Mouse (Mus musculus) urinary bladder, postnatal 4 days (tissue): ENCODE results near the gene Metrnl.
"Not testable (repeated sequence)": the region's sequence is repeated elsewhere in the genome, so short reads cannot be mapped to it uniquely, and the experiment has no call there.

Source experiments
- DNase-seq, 2 experiments: peaks; one replicate each; pipeline ENCODE4 v3.0.0; 2021 to 2022; ENCODE audit warnings: low spot score in 2 of 2

Metrnl gene

DNA sequence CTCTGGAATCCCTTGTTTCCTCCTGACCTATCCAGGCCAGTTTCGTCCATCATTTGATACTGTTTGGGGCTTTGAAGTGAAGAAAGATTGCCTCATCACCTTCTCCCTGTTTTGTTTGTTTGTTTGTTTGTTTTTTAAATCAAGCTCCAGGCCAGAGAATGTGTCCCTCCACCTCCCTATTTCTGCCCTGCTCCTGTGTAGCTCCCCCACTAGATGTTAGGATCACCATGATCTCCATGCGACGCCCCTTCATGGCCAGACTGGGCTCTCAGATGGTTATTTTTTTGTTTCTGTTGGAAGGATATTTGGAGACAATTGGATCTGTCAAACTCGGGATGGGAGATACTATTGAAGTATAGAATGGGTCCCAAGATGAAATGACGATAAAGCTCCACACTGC is at the start of gene Metrnl:
Gene Metrnl (plus strand): TSS at position 301 of the 400 bp plus-strand sequence.
- no peak for DNase-seq

GRCm38 (mm10) chr11:121651556-121651955 is 49.8 kb upstream of the Metrnl start:
- no peak for DNase-seq

DNA sequence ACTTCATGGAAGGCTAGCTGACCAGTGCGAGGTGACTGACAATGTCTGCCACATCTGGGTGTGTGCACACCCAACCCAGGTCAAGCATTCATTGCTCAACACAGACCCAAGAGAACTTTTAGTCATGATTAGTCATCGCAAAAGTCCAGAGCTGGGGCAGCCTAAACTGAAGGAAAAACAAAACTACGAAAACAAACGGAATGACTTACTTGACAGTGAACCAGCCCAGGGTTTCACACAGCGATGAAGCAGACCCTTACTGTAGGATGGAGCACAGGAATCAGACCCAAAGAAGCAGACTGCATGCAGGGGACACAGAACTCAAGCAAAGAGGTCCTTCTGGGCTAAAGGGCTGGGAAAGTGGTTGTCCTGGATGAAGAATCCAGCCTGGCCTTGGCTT is 49.4 kb upstream of the Metrnl start:
- no peak for DNase-seq

GRCm38 (mm10) chr11:121652547-121653305 is 48.6 kb upstream of the Metrnl start:
- peak in 1 of 2 experiments; percentile 73 for DNase-seq

DNA sequence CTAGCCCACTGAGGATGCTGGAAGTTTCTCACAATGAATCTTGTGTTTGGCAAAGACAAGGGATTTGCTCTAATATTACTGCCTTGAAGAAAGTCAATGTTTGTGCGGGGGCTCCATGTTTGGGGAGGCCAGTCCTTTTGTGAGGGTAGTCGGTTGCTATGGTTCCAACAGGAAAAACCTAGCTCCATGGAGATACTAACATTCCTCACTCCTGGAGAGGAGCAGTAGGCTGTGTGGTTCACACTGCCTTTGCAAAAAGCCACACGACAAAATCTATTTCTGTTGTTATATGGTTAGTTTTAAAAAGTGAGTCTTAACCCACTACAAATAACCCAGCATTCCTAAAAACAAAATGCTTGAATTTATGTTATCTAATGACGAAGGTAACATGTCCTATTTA is 47.7 kb upstream of the Metrnl start:
- no peak for DNase-seq

GRCm38 (mm10) chr11:121654406-121654945 is 46.9 kb upstream of the Metrnl start:
- no peak for DNase-seq

- no peak for DNase-seq
Observed at GRCm38 (mm10) chr11:121655166-121655806, 46.1 kb upstream of the Metrnl start.

DNA sequence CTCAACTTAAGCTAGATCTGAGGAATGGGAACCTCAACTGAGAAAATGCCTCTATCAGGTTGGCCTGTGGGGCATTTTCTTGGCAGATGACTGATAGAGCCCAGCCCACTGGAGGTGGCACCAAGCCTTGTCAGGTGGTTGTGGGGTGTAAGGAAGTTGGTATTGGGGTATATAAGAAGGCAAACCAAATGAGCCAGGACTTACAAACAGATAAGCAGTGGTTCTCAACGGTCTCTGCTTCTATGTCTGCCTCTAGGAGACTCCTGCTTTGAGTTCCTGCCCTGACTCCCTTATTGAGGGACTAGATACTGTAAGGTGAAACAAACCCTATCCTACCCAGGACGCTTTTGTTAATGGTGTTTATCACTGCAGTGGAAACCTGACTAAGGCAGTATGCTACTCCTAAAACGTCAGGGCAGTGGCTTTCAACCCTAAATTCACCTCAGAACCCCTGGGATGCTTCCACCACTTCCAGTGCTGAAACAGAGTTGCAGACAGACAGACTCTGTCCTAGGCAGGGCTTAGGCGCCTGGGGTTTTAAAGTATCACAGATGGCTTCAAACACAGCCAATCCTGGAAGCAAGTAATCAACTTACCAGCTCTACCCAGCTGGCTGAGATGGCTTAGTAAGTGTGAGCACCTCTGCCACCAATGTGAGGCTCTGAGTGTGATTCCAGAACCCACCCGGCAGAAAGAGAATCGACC is 45.4 kb upstream of the Metrnl start:
- DNase-seq: no peak

DNA sequence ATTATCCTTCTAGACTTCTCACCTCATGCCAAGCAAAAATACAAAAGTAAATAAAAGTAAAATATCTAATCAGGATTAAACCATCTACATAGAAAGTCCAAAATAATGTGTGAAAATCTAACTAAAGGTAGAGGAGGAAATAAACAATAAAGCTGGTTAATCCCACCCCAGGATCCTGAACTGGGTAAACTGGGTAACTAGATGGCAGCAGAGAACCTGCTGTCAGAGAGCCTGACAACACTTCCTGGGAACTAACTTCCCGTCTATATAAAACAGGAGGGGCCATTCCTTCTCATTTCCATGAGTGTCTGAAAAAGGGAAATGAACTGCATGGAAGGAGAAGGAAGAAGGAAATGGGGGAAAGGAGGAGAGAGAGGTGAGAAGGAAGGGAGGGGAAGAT is 43.2 kb upstream of the Metrnl start:
- no peak for DNase-seq

- DNase-seq: not testable (repeated sequence)
Observed at GRCm38 (mm10) chr11:121660604-121661003, 40.7 kb upstream of the Metrnl start.

DNA sequence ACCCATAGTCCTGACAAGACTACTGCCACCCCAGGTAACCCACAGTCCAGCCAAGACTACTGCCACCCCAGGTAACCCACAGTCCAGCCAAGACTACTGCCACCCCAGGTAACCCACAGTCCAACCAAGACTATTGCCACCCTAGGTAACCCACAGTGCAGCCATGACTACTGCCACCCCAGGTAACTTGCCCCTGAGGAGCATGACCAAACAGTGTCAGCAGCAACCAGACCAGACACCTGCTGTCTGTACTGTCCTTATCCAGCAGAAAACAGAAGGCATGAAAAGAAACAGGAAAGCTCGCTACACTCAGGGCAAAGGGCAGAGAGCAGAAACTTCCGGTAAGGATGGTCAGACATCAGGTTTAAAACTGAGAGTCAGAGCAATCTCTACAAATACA is 40.2 kb upstream of the Metrnl start:
- DNase-seq: no peak

DNA sequence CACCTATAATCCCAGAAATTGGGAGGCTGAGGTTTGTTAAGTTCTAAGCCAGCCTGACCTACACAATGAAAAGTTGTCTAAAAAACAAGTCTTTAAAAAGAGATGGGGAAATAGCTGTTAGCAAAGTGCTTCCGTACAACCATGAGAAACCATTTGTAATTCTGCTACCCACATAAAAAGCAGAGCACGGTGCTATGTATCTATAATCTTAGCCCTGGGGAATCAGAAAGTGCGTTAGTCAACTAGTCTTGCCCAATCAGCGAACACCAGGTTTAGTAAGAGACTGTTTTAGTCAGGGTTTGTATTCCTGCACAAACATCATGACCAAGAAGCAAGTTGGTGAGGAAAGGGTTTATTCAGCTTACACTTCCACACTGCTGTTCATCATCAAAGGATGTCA is 33.8 kb upstream of the Metrnl start:
- DNase-seq: no peak

- DNase-seq: no peak
Observed at GRCm38 (mm10) chr11:121668776-121669175, 32.6 kb upstream of the Metrnl start.

- no peak for DNase-seq
Observed at GRCm38 (mm10) chr11:121670926-121671325, 30.4 kb upstream of the Metrnl start.

GRCm38 (mm10) chr11:121672312-121672989 is 28.9 kb upstream of the Metrnl start:
- no peak for DNase-seq

DNA sequence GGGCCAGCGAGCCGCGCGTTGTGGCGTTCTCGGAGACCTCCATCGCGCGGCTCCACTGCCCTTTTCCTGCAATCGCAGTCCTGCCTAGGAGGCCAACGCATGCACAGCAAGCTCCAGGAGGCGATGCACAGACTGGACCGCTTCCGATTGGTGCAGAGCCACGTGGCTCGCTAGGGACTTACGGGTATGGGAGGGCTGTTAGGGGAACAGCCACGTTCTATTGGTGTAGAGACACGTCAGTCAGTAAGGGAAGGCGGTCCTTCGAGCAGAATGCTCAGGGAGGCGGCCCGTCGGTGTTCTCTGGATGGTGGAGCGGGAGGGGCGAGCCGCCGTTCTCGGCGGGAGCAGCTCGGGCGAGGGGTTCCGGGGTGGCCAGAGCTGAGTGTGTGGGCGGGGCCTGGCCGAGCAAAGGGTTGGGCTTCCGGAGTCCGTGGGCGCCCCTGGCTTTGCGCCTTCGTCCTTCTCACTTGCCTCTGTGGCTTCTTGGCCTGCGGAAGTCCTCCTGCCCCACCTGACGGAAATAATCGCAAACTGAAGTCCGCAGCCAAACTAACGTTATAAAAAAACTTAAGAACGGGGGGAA is 28.3 kb upstream of the Metrnl start, which contains the start of gene B3gntl1:
Gene B3gntl1 (minus strand): TSS at position 164 of the 583 bp plus-strand sequence.
- DNase-seq: peak; percentile 99

GRCm38 (mm10) chr11:121673629-121674028 is 27.7 kb upstream of the Metrnl start:
- no peak for DNase-seq

DNA sequence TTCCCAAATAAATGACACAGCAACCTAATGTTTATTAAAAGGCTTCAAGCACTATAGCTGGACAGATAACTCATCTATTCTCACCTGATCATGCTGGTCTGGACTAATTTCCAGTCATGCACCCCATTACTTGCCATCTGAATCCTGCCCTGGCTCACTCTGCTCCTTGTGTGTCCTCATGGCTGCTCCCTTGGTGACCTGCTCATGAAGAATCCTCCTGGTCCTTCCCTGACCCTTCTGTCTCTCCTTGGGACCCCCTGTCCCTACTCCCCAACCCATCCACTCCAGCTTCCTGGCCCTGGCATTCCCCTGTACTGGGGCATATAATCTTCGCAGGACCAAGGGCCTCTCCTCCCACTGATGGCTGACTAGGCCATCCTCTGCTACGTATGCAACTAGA is 24.5 kb upstream of the Metrnl start:
- DNase-seq: no peak

DNA sequence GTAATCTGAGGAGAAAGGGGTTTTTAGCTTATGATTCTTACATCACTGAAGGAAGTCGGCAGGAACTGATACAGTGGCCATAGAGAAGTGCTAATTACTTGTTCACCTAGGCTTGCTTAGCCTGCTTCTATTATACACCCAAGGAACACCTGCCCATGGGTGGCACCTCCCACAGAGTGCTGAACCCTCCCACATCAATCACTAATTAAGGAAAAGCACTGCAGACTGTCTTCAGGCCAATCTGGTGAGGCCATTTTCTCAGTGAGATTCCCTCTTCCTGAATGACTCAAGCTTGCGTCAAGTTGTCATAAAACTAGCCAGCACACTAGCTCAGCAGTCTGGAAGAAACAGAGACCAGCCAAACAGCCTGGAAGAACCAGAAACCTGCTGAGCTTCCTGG is 21.8 kb upstream of the Metrnl start:
- DNase-seq: no peak

- no peak for DNase-seq
Observed at GRCm38 (mm10) chr11:121680750-121681149, 20.6 kb upstream of the Metrnl start.

DNA sequence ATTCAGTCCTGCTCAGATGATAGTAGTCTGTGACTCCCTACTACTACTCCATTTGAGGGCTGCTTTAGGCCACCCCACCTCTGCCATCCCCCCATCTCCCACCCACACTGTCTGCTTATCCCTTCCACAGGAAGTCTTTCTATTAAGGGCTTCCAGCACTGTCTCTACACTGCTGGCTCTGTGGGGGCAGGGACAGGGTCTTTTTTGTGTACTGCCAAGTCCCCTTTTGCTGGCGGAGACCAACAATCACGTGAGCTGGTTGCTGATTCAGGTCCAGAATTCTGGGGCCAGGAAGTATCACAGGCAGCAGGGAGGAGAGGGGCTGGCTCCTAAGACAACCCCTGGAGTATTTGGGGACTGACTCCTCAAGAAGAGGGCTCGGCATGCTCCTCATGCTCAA is 18.1 kb upstream of the Metrnl start:
- DNase-seq: no peak
